Mouse (Mus musculus): ENCODE measurements around the gene Scamp2. TPM values are rescaled to one million over a fixed set of nuclear protein-coding genes. Genes with fewer than 3 reads are reported as not detected.

Scamp2 gene
- polyA plus RNA-seq, 2 experiments, result 13.9 to 21.1 TPM

- TF ChIP-seq CTCF (IDR thresholded peaks at IDR 0.05; ENCODE audit: low read depth), result no peak
- TF ChIP-seq EP300 (IDR thresholded peaks at IDR 0.05; ENCODE audit: low read depth), result no peak
- ATAC-seq (ENCODE audit: insufficient read depth) (no peak), DNase-seq (ENCODE audit: low read depth in 3 of 3, low spot score in 3 of 3) (no peak)
- WGBS (ENCODE audit: insufficient replicate concordance), result 52% methylated on average over 3 of the region's 3 CpGs
- Histone ChIP-seq H3K9ac (replicated peaks) (no peak overlapping the region), H3K9me3 (ENCODE audit: control insufficient read depth, low read length) (no peaks in the 10 kb centered on the region), H3K27ac (no peak overlapping the region), H3K27me3 (ENCODE audit: control insufficient read depth, insufficient read depth, low read length) (no peaks in the 10 kb centered on the region), H3K4me2 (ENCODE audit: low read depth) (no peak overlapping the region), H3K36me3 (replicated peaks; ENCODE audit: control insufficient read depth, insufficient read depth, low read depth) (no peaks in the 10 kb centered on the region), H3K4me1 (replicated peaks; ENCODE audit: control insufficient read depth in 2 of 2, insufficient read depth in 2 of 2, low read length in 1 of 2) (peaks cover 14 to 15% of the 10 kb centered on the region in 2 experiments), H3K4me3 (ENCODE audit: insufficient read depth in 1 of 2, low read depth in 2 of 2, low read length in 2 of 2) (no peak overlapping the region)
These were observed 3.5 kb upstream of the Scamp2 start for GRCm38 (mm10) chr9:57557215-57557614.

DNA sequence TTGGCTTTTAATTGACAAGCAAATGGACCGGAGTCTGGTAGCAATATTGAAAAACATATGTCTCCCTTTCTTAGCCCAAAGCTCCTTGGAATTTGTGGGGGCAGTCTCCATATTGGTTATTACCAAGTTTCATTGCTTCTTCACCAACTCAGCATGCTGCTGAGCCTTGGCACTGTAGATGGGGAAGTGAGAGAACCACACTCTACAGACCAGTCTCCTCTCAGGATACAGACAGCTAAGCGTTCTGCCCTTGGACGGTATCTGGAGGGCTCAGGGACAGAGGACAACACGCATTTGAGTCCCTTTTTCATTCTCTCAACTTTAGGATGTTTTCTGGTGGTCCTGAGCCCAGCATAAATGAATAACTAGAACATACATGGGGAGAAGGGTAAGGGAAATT lies 2.1 kb upstream of the Scamp2 start:
- no peak for TF ChIP-seq CTCF (IDR thresholded peaks at IDR 0.05; ENCODE audit: low read depth)
- no peak for TF ChIP-seq EP300 (IDR thresholded peaks at IDR 0.05; ENCODE audit: low read depth)
- WGBS (ENCODE audit: insufficient replicate concordance), result 57% methylated on average over 4 of the region's 4 CpGs
- ATAC-seq (ENCODE audit: insufficient read depth), result no peak

DNA sequence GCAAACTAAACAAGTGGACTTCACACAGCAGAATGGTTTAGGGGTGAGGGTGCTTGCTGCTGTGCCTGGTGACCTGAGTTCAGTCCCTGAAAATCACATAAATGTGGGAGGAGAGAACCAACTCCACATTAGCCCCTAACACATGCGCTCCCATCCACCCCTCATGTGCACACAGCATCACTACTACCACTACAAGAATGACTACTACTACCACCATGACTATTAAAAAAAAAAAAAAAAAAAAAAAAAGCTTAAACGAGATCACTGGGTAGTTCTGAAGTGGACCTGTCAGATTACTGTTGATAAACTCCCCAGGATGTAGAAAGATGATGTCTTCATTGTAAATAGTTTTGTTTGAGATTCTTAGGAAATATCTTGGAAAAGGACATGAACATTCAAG lies 1.2 kb upstream of the Scamp2 start:
- TF ChIP-seq EP300 (IDR thresholded peaks at IDR 0.05; ENCODE audit: low read depth) (no peak), CTCF (IDR thresholded peaks at IDR 0.05; ENCODE audit: low read depth) (no peak)
- ATAC-seq (ENCODE audit: insufficient read depth) (no peak), DNase-seq (ENCODE audit: low read depth in 3 of 3, low spot score in 3 of 3) (no peak)
- H3K4me2 ChIP-seq (ENCODE audit: low read depth), result no peak overlapping the region
- H3K4me3 ChIP-seq (ENCODE audit: insufficient read depth in 1 of 2, low read depth in 2 of 2, low read length in 2 of 2), result no peak overlapping the region
- H3K27ac ChIP-seq, result no peak overlapping the region
- no peaks in the 10 kb centered on the region for H3K36me3 ChIP-seq (replicated peaks; ENCODE audit: control insufficient read depth, insufficient read depth, low read depth)
- no peaks in the 10 kb centered on the region for H3K9me3 ChIP-seq (ENCODE audit: control insufficient read depth, low read length)
- H3K9ac ChIP-seq (replicated peaks), result no peak overlapping the region
- H3K27me3 ChIP-seq (ENCODE audit: control insufficient read depth, insufficient read depth, low read length), result no peaks in the 10 kb centered on the region
- 42% methylated on average over 2 of the region's 2 CpGs for WGBS (ENCODE audit: insufficient replicate concordance)
- peaks cover 16 to 18% of the 10 kb centered on the region in 2 experiments for H3K4me1 ChIP-seq (replicated peaks; ENCODE audit: control insufficient read depth in 2 of 2, insufficient read depth in 2 of 2, low read length in 1 of 2)

More for the DNA sequence above, 2.1 kb upstream of the Scamp2 start:
- Histone ChIP-seq H3K36me3 (replicated peaks; ENCODE audit: control insufficient read depth, insufficient read depth, low read depth) (no peaks in the 10 kb centered on the region), H3K9me3 (ENCODE audit: control insufficient read depth, low read length) (no peaks in the 10 kb centered on the region), H3K27ac (no peak overlapping the region), H3K27me3 (ENCODE audit: control insufficient read depth, insufficient read depth, low read length) (no peaks in the 10 kb centered on the region), H3K4me1 (replicated peaks; ENCODE audit: control insufficient read depth in 2 of 2, insufficient read depth in 2 of 2, low read length in 1 of 2) (peaks cover 16 to 18% of the 10 kb centered on the region in 2 experiments), H3K4me2 (ENCODE audit: low read depth) (no peak overlapping the region), H3K9ac (replicated peaks) (no peak overlapping the region), H3K4me3 (ENCODE audit: insufficient read depth in 1 of 2, low read depth in 2 of 2, low read length in 2 of 2) (no peak overlapping the region)
- no peak for DNase-seq (ENCODE audit: low read depth in 3 of 3, low spot score in 3 of 3)

GRCm38 (mm10) chr9:57560263-57560662 lies 480 bp upstream of the Scamp2 start:
- ATAC-seq (ENCODE audit: insufficient read depth) (no peak), DNase-seq (ENCODE audit: low read depth in 3 of 3, low spot score in 3 of 3) (no peak)
- peak overlapping the region; percentile 88 for H3K4me2 ChIP-seq (ENCODE audit: low read depth)
- 20% methylated on average over 7 of the region's 7 CpGs for WGBS (ENCODE audit: insufficient replicate concordance)
- peaks cover 16 to 18% of the 10 kb centered on the region in 2 experiments for H3K4me1 ChIP-seq (replicated peaks; ENCODE audit: control insufficient read depth in 2 of 2, insufficient read depth in 2 of 2, low read length in 1 of 2)
- no peaks in the 10 kb centered on the region for H3K9me3 ChIP-seq (ENCODE audit: control insufficient read depth, low read length)
- H3K27ac ChIP-seq, result no peak overlapping the region
- peak overlapping the region; percentile 74 to 76 for H3K4me3 ChIP-seq (ENCODE audit: insufficient read depth in 1 of 2, low read depth in 2 of 2, low read length in 2 of 2)
- TF ChIP-seq EP300 (IDR thresholded peaks at IDR 0.05; ENCODE audit: low read depth), result no peak
- TF ChIP-seq CTCF (IDR thresholded peaks at IDR 0.05; ENCODE audit: low read depth), result no peak
- H3K27me3 ChIP-seq (ENCODE audit: control insufficient read depth, insufficient read depth, low read length), result no peaks in the 10 kb centered on the region
- H3K36me3 ChIP-seq (replicated peaks; ENCODE audit: control insufficient read depth, insufficient read depth, low read depth), result no peaks in the 10 kb centered on the region
- H3K9ac ChIP-seq (replicated peaks), result peak overlapping the region; percentile 5; the same call in 1 of the 2 replicates

- H3K4me1 ChIP-seq (replicated peaks; ENCODE audit: control insufficient read depth in 2 of 2, insufficient read depth in 2 of 2, low read length in 1 of 2), result peaks cover 16 to 18% of the 10 kb centered on the region in 2 experiments
- TF ChIP-seq EP300 (IDR thresholded peaks at IDR 0.05; ENCODE audit: low read depth) (no peak), CTCF (IDR thresholded peaks at IDR 0.05; ENCODE audit: low read depth) (no peak)
- no peak overlapping the region; the same call in 1 of the 2 replicates for H3K9ac ChIP-seq (replicated peaks)
- no peaks in the 10 kb centered on the region for H3K9me3 ChIP-seq (ENCODE audit: control insufficient read depth, low read length)
- H3K27me3 ChIP-seq (ENCODE audit: control insufficient read depth, insufficient read depth, low read length), result no peaks in the 10 kb centered on the region
- no peak for DNase-seq (ENCODE audit: low read depth in 3 of 3, low spot score in 3 of 3)
- H3K36me3 ChIP-seq (replicated peaks; ENCODE audit: control insufficient read depth, insufficient read depth, low read depth), result no peaks in the 10 kb centered on the region
- H3K4me2 ChIP-seq (ENCODE audit: low read depth), result peak overlapping the region; percentile 88
- H3K27ac ChIP-seq, result peak overlapping the region; percentile 21; the same call in 1 of the 2 replicates
- ATAC-seq (ENCODE audit: insufficient read depth), result no peak
- WGBS (ENCODE audit: insufficient replicate concordance), result 58% methylated on average over 13 of the region's 13 CpGs
- H3K4me3 ChIP-seq (ENCODE audit: insufficient read depth in 1 of 2, low read depth in 2 of 2, low read length in 2 of 2), result peak overlapping the region; percentile 74 to 76
These were observed 962 bp downstream of the Scamp2 start for GRCm38 (mm10) chr9:57561711-57562099.

Data from liver, embryonic 14.5 days (tissue).